Comparison of ENCODE assay signal across 12 mouse cellular contexts in the genomic region with DNA sequence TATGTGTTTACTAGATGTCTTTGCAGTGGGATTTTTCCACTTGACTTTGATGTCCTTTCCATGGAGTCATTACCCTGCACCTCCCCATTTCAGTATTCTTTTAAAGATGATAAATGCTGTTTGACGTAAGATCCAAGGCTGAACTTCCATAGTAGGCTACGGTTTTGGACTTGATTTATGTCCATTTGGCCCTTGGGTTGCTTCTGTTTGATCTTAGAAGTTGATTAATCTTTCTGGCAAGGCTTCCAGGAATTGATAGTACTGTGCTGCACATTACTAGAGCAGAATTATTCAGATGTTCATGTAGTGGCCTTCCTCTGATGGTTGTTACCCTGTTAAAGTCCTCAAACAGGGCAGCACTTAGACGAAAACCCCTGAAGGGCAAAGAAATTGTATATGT.
"Had no signal": no experiment of that assay in that cellular context is flagged by ENCODE, and none has a peak within 500 bp of the region (broad histone marks: within the 10 kb centered on the region; RNA-seq: fewer than 3 reads in every experiment).

No protein-coding gene starts in this region.

- H3K4me1 ChIP-seq: midbrain, embryonic 12.5 days; neural tube, embryonic 13.5 days had no signal

- H3K4me2 ChIP-seq: limb, embryonic 13.5 days; midbrain, embryonic 12.5 days; neural tube, embryonic 13.5 days had no signal

- H3K9ac ChIP-seq: limb, embryonic 13.5 days; liver, embryonic 14.5 days; midbrain, embryonic 12.5 days; neural tube, embryonic 13.5 days had no signal

- DNase-seq: left cerebral cortex, postnatal 4 days; lung, adult 18-20 months; retina, postnatal 1 day; right cerebral cortex, postnatal 4 days; spleen, adult 18-20 months; thymus, adult 18-20 months; thymus, postnatal 14 days had no signal

- H3K4me3 ChIP-seq: limb, embryonic 13.5 days; midbrain, embryonic 12.5 days; neural tube, embryonic 13.5 days had no signal

- H3K36me3 ChIP-seq: limb, embryonic 13.5 days; midbrain, embryonic 12.5 days; neural tube, embryonic 13.5 days had no signal

- H3K27ac ChIP-seq: limb, embryonic 13.5 days; liver, embryonic 14.5 days; midbrain, embryonic 12.5 days; neural tube, embryonic 13.5 days had no signal

- H3K27me3 ChIP-seq: midbrain, embryonic 12.5 days; neural tube, embryonic 13.5 days had no signal

- H3K9me3 ChIP-seq: limb, embryonic 13.5 days; midbrain, embryonic 12.5 days; neural tube, embryonic 13.5 days had no signal

- ATAC-seq: midbrain, embryonic 16.5 days had no signal
